Mouse (Mus musculus) B cell, adult 2 months (primary cell): Measurements from ENCODE around the gene Wwtr1.

Experiments
- DNase-seq, 2 experiments: peaks; one replicate each; pipeline ENCODE4 v3.0.0; 2022

Wwtr1 gene

GRCm38 (mm10) chr3:57557408-57557807 is 18.3 kb downstream of the Wwtr1 start:
- DNase-seq: no peak

GRCm38 (mm10) chr3:57555560-57555959 is 20.1 kb downstream of the Wwtr1 start:
- DNase-seq: no peak

- DNase-seq: no peak
Observed at GRCm38 (mm10) chr3:57554890-57555239, 20.8 kb downstream of the Wwtr1 start.

- no peak for DNase-seq
Observed at GRCm38 (mm10) chr3:57554124-57554889, 21.4 kb downstream of the Wwtr1 start.

GRCm38 (mm10) chr3:57553108-57553507 is 22.6 kb downstream of the Wwtr1 start:
- DNase-seq: no peak

- no peak for DNase-seq
Observed at GRCm38 (mm10) chr3:57551210-57551609, 24.5 kb downstream of the Wwtr1 start.

GRCm38 (mm10) chr3:57550468-57551185 is 25.1 kb downstream of the Wwtr1 start:
- DNase-seq: no peak

- no peak for DNase-seq
Observed at GRCm38 (mm10) chr3:57544154-57544553, 31.6 kb downstream of the Wwtr1 start.

- DNase-seq: no peak
Observed at GRCm38 (mm10) chr3:57542848-57543380, 32.8 kb downstream of the Wwtr1 start.

- DNase-seq: no peak
Observed at GRCm38 (mm10) chr3:57541205-57541604, 34.5 kb downstream of the Wwtr1 start.

- DNase-seq: no peak
Observed at GRCm38 (mm10) chr3:57540474-57540873, 35.2 kb downstream of the Wwtr1 start.

- DNase-seq: no peak
Observed at GRCm38 (mm10) chr3:57535483-57536185, 40.1 kb downstream of the Wwtr1 start.

- DNase-seq: no peak
Observed at GRCm38 (mm10) chr3:57534450-57534849, 41.3 kb downstream of the Wwtr1 start.

- DNase-seq: no peak
Observed at GRCm38 (mm10) chr3:57533876-57534275, 41.8 kb downstream of the Wwtr1 start.

GRCm38 (mm10) chr3:57532991-57533725 is 42.6 kb downstream of the Wwtr1 start:
- DNase-seq: no peak

GRCm38 (mm10) chr3:57530836-57531235 is 44.9 kb downstream of the Wwtr1 start:
- DNase-seq: no peak

GRCm38 (mm10) chr3:57530221-57530620 is 45.5 kb downstream of the Wwtr1 start:
- no peak for DNase-seq

- no peak for DNase-seq
Observed at GRCm38 (mm10) chr3:57527154-57527553, 48.6 kb downstream of the Wwtr1 start.

GRCm38 (mm10) chr3:57523093-57523492 is 52.6 kb downstream of the Wwtr1 start:
- DNase-seq: no peak

- DNase-seq: no peak
Observed at GRCm38 (mm10) chr3:57521876-57522275, 53.8 kb downstream of the Wwtr1 start.

- no peak for DNase-seq
Observed at GRCm38 (mm10) chr3:57519995-57520394, 55.7 kb downstream of the Wwtr1 start.

GRCm38 (mm10) chr3:57516146-57516545 is 59.6 kb downstream of the Wwtr1 start:
- DNase-seq: no peak

- no peak for DNase-seq
Observed at GRCm38 (mm10) chr3:57515044-57515443, 60.7 kb downstream of the Wwtr1 start.
